Mouse (Mus musculus): ENCODE data around the gene Dguok. TPM values are rescaled to one million over a fixed set of nuclear protein-coding genes. Genes with fewer than 3 reads are reported as not detected.
A peak's percentile ranks its signal among the peaks of the same experiment; 100 is the strongest.

Gene Dguok
- polyA plus RNA-seq, 1 experiment from 2014 or later: 70.0 TPM

DNA sequence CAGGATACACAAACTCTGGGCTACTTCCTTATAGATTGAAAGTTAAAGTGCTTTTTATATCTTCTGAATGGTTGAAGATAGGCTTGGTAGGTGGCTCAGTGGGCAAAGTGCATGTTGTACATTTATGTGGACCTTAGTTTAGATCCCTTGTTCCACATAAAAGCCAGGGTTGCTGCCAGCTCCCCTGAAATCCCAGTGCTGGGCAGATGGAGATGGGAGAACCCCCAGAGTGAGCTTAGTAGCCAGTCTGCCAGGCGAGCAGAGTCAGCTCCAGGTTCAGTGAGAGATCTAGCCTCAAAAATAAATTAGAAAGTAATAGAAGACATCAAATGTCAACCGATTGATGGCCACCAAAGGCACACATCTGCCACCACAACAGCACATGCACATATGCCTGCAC is 25.8 kb upstream of the Dguok start:
- 73% methylated on average over 2 of the region's 2 CpGs for WGBS
- H3K4me1 ChIP-seq (replicated peaks; ENCODE audit: control insufficient read depth, insufficient read depth, low read length): peaks cover 7% of the 10 kb centered on the region
- ATAC-seq (replicated peaks; ENCODE audit: low FRiP score, low TSS enrichment, low read depth) (no peak), DNase-seq (ENCODE audit: low spot score) (no peak)
- H3K27ac ChIP-seq (ENCODE audit: low read depth): no peak overlapping the region
- H3K9me3 ChIP-seq (ENCODE audit: control insufficient read depth, low read length): no peaks in the 10 kb centered on the region
- H3K9ac ChIP-seq (ENCODE audit: low read length): peak overlapping the region; percentile 56
- H3K36me3 ChIP-seq (ENCODE audit: control insufficient read depth, insufficient read depth, low read length): no peaks in the 10 kb centered on the region
- H3K4me2 ChIP-seq (ENCODE audit: low read length): peak overlapping the region; percentile 40
- H3K4me3 ChIP-seq (ENCODE audit: low read depth, low read length): peak overlapping the region; percentile 32
- no peaks in the 10 kb centered on the region for H3K27me3 ChIP-seq (replicated peaks; ENCODE audit: control insufficient read depth, insufficient read depth, low read length)

DNA sequence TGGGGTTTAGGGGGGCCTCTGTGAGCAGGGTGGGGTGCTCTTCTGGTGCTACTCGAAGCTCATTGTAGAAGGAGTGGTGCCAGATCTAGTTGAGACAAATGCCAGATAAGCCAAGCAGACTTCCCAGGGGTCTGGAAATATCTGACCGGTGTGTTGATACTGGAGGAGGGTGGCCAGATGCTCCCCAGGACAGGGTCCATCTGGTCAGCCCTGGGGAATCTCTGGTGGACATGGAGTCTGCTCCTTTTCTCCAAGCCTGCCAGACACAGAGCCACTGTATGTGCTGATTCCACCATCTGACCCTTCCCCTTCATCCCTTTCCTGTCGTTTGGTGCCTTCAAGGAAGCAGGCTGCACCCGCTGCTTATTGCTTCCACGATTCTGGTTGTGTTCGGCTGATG is 16.4 kb upstream of the Dguok start:
- WGBS: 18% methylated on average over 6 of the region's 6 CpGs
- no peak overlapping the region for H3K9ac ChIP-seq (ENCODE audit: low read length)
- H3K27me3 ChIP-seq (replicated peaks; ENCODE audit: control insufficient read depth, insufficient read depth, low read length): no peaks in the 10 kb centered on the region
- no peak overlapping the region for H3K27ac ChIP-seq (ENCODE audit: low read depth)
- DNase-seq (ENCODE audit: low spot score) (no peak), ATAC-seq (replicated peaks; ENCODE audit: low FRiP score, low TSS enrichment, low read depth) (no peak)
- no peak overlapping the region for H3K4me2 ChIP-seq (ENCODE audit: low read length)
- H3K9me3 ChIP-seq (ENCODE audit: control insufficient read depth, low read length): no peaks in the 10 kb centered on the region
- peaks cover 15% of the 10 kb centered on the region; the same call in 1 of the 2 replicates for H3K36me3 ChIP-seq (ENCODE audit: control insufficient read depth, insufficient read depth, low read length)
- peaks cover 4% of the 10 kb centered on the region; the same call in 1 of the 2 replicates for H3K4me1 ChIP-seq (replicated peaks; ENCODE audit: control insufficient read depth, insufficient read depth, low read length)
- no peak overlapping the region for H3K4me3 ChIP-seq (ENCODE audit: low read depth, low read length)

DNA sequence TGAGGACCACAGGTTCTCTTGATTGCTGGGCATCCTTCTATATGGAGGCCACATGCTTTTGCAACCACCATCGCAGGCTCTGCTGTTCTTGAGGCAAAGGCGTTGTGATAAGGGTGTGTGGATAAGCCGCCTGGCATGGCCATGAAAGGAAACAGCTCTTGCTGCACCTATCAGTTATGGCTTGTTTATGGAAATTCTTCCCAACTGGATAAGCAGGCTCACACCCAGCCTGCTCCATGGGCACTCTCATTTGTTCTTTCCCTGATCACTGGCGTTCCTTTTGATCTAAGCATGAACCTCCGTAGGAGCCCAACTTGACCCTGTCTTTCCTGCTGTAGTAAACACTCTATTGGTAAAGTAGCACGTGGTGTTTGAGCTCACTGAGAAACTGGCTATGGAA is 15.0 kb upstream of the Dguok start:
- no peak overlapping the region for H3K9ac ChIP-seq (ENCODE audit: low read length)
- no peak overlapping the region for H3K27ac ChIP-seq (ENCODE audit: low read depth)
- 56% methylated on average over 6 of the region's 6 CpGs for WGBS
- peaks cover 4% of the 10 kb centered on the region; the same call in 1 of the 2 replicates for H3K4me1 ChIP-seq (replicated peaks; ENCODE audit: control insufficient read depth, insufficient read depth, low read length)
- no peak for ATAC-seq (replicated peaks; ENCODE audit: low FRiP score, low TSS enrichment, low read depth)
- H3K36me3 ChIP-seq (ENCODE audit: control insufficient read depth, insufficient read depth, low read length): peaks cover 15% of the 10 kb centered on the region; the same call in 1 of the 2 replicates
- H3K27me3 ChIP-seq (replicated peaks; ENCODE audit: control insufficient read depth, insufficient read depth, low read length): no peaks in the 10 kb centered on the region
- H3K4me3 ChIP-seq (ENCODE audit: low read depth, low read length): no peak overlapping the region
- no peak for DNase-seq (ENCODE audit: low spot score)
- no peaks in the 10 kb centered on the region for H3K9me3 ChIP-seq (ENCODE audit: control insufficient read depth, low read length)
- no peak overlapping the region for H3K4me2 ChIP-seq (ENCODE audit: low read length)

DNA sequence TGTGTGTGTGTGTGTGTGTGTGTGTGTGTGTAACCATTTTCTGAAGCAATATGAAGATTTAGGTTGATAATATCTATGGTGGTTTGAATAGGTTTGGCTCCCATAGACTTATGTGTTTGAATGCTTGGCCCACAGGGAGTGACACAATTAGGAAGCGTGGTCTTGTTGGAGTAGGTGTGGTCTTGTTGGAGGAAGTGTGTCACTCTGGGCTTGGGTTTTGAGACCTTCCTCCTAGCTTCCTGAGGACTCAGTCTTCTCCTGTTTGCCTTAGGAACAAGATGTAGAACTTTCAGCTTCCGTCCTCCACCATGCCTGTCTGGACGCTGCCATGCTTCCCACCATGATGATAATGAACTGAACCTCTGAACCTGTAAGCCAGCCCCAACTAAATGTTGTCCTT is 11.9 kb upstream of the Dguok start:
- no peak for ATAC-seq (replicated peaks; ENCODE audit: low FRiP score, low TSS enrichment, low read depth)
- H3K27ac ChIP-seq (ENCODE audit: low read depth): no peak overlapping the region
- 81% methylated on average over 3 of the region's 3 CpGs for WGBS

DNA sequence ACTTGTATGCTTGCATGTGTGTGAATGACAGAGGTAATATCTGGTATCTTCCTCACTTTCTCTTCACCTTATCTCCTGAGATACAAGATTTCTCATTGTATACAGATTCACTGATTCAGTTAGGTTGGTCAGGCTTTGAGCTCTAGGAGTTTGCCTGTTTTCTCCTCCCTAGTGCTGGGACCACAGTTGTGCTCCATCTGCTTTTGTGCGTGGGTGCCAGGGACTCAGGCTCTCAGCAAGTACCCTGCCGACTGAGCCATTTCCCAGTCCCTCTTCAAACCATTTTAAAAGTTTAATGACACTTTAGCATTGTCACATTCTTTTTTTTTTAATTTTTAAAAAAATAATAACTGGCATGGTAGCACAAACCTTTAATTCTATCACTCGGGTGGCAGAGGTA is 8.4 kb upstream of the Dguok start:
- no peaks in the 10 kb centered on the region for H3K9me3 ChIP-seq (ENCODE audit: control insufficient read depth, low read length)
- no peak overlapping the region for H3K27ac ChIP-seq (ENCODE audit: low read depth)
- DNase-seq (ENCODE audit: low spot score) (no peak), ATAC-seq (replicated peaks; ENCODE audit: low FRiP score, low TSS enrichment, low read depth) (no peak)
- peaks cover 23% of the 10 kb centered on the region; the same call in 1 of the 2 replicates for H3K36me3 ChIP-seq (ENCODE audit: control insufficient read depth, insufficient read depth, low read length)
- no peak overlapping the region for H3K4me2 ChIP-seq (ENCODE audit: low read length)
- WGBS: 77% methylated on average over 3 of the region's 3 CpGs
- H3K4me1 ChIP-seq (replicated peaks; ENCODE audit: control insufficient read depth, insufficient read depth, low read length): no peaks in the 10 kb centered on the region
- no peak overlapping the region for H3K4me3 ChIP-seq (ENCODE audit: low read depth, low read length)
- no peak overlapping the region for H3K9ac ChIP-seq (ENCODE audit: low read length)
- no peaks in the 10 kb centered on the region for H3K27me3 ChIP-seq (replicated peaks; ENCODE audit: control insufficient read depth, insufficient read depth, low read length)

More for the DNA sequence above, 11.9 kb upstream of the Dguok start:
- no peak overlapping the region for H3K9ac ChIP-seq (ENCODE audit: low read length)
- no peak overlapping the region for H3K4me3 ChIP-seq (ENCODE audit: low read depth, low read length)
- H3K36me3 ChIP-seq (ENCODE audit: control insufficient read depth, insufficient read depth, low read length): peaks cover 27% of the 10 kb centered on the region; the same call in 1 of the 2 replicates
- H3K9me3 ChIP-seq (ENCODE audit: control insufficient read depth, low read length): no peaks in the 10 kb centered on the region
- no peak for DNase-seq (ENCODE audit: low spot score)
- H3K4me2 ChIP-seq (ENCODE audit: low read length): no peak overlapping the region
- no peaks in the 10 kb centered on the region for H3K27me3 ChIP-seq (replicated peaks; ENCODE audit: control insufficient read depth, insufficient read depth, low read length)
- H3K4me1 ChIP-seq (replicated peaks; ENCODE audit: control insufficient read depth, insufficient read depth, low read length): peaks cover 4% of the 10 kb centered on the region; the same call in 1 of the 2 replicates

DNA sequence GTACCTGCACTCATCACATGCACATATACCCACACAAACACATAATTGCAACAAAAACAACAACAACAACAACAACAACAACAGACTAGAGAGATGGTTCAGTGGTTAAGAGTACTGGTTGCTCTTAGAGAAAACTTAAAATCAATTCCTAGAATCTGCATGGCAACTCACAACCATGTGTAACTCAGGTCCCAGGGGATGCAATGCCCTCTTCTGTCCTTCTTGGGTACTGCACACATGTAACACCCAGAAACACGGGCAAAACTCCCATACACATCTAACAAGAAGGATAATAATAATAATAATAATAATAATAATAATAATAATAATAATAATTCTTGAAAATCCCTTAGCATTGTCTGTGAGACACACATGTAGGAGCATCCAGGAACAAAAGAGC is 5.7 kb upstream of the Dguok start:
- no peak overlapping the region for H3K27ac ChIP-seq (ENCODE audit: low read depth)
- H3K27me3 ChIP-seq (replicated peaks; ENCODE audit: control insufficient read depth, insufficient read depth, low read length): no peaks in the 10 kb centered on the region
- H3K9ac ChIP-seq (ENCODE audit: low read length): no peak overlapping the region
- no peak overlapping the region for H3K4me3 ChIP-seq (ENCODE audit: low read depth, low read length)
- peaks cover 19% of the 10 kb centered on the region; the same call in 1 of the 2 replicates for H3K36me3 ChIP-seq (ENCODE audit: control insufficient read depth, insufficient read depth, low read length)
- peak; percentile 71 for DNase-seq (ENCODE audit: low spot score)
- WGBS: 38% methylated on average over 1 of the region's 1 CpGs
- H3K4me2 ChIP-seq (ENCODE audit: low read length): no peak overlapping the region
- H3K9me3 ChIP-seq (ENCODE audit: control insufficient read depth, low read length): no peaks in the 10 kb centered on the region
- no peak for ATAC-seq (replicated peaks; ENCODE audit: low FRiP score, low TSS enrichment, low read depth)
- H3K4me1 ChIP-seq (replicated peaks; ENCODE audit: control insufficient read depth, insufficient read depth, low read length): no peaks in the 10 kb centered on the region

DNA sequence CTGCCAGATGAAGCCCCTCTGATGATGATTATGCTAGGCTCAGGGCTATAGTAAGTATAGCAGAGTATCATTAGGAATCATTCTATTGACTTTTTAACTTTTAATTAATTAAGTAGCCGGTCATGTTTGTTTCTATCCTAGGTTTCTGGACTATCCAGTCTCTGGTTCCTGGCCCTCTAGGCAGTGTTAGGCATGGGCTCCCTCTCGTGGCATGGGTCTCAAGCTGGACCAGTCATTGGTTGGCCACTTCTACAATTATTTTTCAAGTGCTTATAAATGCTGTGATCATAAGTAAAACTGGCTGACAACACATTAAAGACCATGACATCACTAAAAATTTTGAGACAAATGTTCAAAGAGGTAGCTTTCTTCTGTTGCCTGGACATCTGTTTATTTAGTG is 3.4 kb upstream of the Dguok start:
- ATAC-seq (replicated peaks; ENCODE audit: low FRiP score, low TSS enrichment, low read depth) (no peak), DNase-seq (ENCODE audit: low spot score) (no peak)
- H3K27me3 ChIP-seq (replicated peaks; ENCODE audit: control insufficient read depth, insufficient read depth, low read length): no peaks in the 10 kb centered on the region
- no peak overlapping the region for H3K4me2 ChIP-seq (ENCODE audit: low read length)
- no peak overlapping the region for H3K9ac ChIP-seq (ENCODE audit: low read length)
- H3K36me3 ChIP-seq (ENCODE audit: control insufficient read depth, insufficient read depth, low read length): 0 out of 2 replicates have a peak, but pooled peaks cover 12% of the 10 kb centered on the region
- H3K9me3 ChIP-seq (ENCODE audit: control insufficient read depth, low read length): no peaks in the 10 kb centered on the region
- 56% methylated on average over 2 of the region's 2 CpGs for WGBS
- no peak overlapping the region for H3K27ac ChIP-seq (ENCODE audit: low read depth)
- H3K4me1 ChIP-seq (replicated peaks; ENCODE audit: control insufficient read depth, insufficient read depth, low read length): peaks cover 8% of the 10 kb centered on the region
- H3K4me3 ChIP-seq (ENCODE audit: low read depth, low read length): no peak overlapping the region

DNA sequence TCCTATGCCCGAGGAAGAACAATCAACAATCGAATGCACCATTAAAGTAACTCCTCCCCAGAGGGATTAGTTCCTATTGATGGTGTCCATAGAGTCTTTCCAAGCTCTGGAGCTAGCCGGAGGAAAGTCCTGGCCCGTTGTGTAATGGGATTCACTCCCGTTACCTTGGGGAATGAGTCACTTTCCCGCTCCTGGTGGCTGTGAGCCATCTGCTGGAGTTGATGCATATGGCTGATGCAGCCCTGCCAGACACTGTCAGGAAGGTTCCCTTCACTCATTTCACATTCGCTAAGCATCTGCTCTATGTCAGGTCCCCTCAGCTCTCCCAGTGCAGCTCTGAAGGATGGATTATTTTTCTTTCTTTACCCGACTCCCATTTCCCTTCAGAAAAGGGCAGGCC is 2.7 kb upstream of the Dguok start:
- H3K27me3 ChIP-seq (replicated peaks; ENCODE audit: control insufficient read depth, insufficient read depth, low read length): no peaks in the 10 kb centered on the region
- H3K36me3 ChIP-seq (ENCODE audit: control insufficient read depth, insufficient read depth, low read length): 0 out of 2 replicates have a peak, but pooled peaks cover 6% of the 10 kb centered on the region
- H3K9me3 ChIP-seq (ENCODE audit: control insufficient read depth, low read length): no peaks in the 10 kb centered on the region
- no peak overlapping the region for H3K4me2 ChIP-seq (ENCODE audit: low read length)
- peaks cover 9% of the 10 kb centered on the region for H3K4me1 ChIP-seq (replicated peaks; ENCODE audit: control insufficient read depth, insufficient read depth, low read length)
- no peak overlapping the region for H3K27ac ChIP-seq (ENCODE audit: low read depth)
- WGBS: 42% methylated on average over 8 of the region's 8 CpGs
- no peak overlapping the region for H3K4me3 ChIP-seq (ENCODE audit: low read depth, low read length)
- ATAC-seq (replicated peaks; ENCODE audit: low FRiP score, low TSS enrichment, low read depth) (no peak), DNase-seq (ENCODE audit: low spot score) (no peak)
- no peak overlapping the region for H3K9ac ChIP-seq (ENCODE audit: low read length)

DNA sequence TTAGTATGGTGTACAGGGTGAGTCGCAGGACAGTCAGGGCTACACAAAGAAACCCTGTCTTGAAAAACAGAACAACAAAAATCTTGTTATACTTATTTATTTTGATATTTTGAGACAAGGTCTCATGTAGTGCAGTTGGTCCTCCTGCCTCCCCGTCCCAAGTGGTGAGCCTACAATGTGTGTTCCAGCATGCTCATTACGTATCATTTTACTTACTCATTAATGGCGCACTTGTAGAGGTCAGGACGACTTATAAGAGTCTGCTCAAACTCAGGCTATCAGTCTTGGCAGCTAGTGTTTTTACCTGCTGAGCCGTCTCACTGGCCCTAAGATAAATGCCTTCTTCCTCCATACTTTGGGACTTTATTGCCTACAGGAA is 388 bp upstream of the Dguok start:
- Histone ChIP-seq H3K27ac (ENCODE audit: low read depth) (peak overlapping the region; percentile 93), H3K4me2 (ENCODE audit: low read length) (peak overlapping the region; percentile 52), H3K36me3 (ENCODE audit: control insufficient read depth, insufficient read depth, low read length) (0 out of 2 replicates have a peak, but pooled peaks cover 5% of the 10 kb centered on the region), H3K9me3 (ENCODE audit: control insufficient read depth, low read length) (no peaks in the 10 kb centered on the region), H3K9ac (ENCODE audit: low read length) (peak overlapping the region; percentile 31), H3K4me1 (replicated peaks; ENCODE audit: control insufficient read depth, insufficient read depth, low read length) (peaks cover 9% of the 10 kb centered on the region), H3K4me3 (ENCODE audit: low read depth, low read length) (peak overlapping the region; percentile 85), H3K27me3 (replicated peaks; ENCODE audit: control insufficient read depth, insufficient read depth, low read length) (no peaks in the 10 kb centered on the region)
- ATAC-seq (replicated peaks; ENCODE audit: low FRiP score, low TSS enrichment, low read depth): peak; percentile 15; the same call in 1 of the 2 replicates
- WGBS: 19% methylated on average over 6 of the region's 6 CpGs
- peak; percentile 69 for DNase-seq (ENCODE audit: low spot score)
